Mouse (Mus musculus) adrenal gland, postnatal 0 days (tissue): ENCODE results near the gene Cebpzos. TPM values are rescaled to one million over a fixed set of nuclear protein-coding genes. Genes with fewer than 3 reads are reported as not detected.

Experiments used
- polyA plus RNA-seq: library from polyadenylated mRNA; unstranded; fragments of >200 nt; fragmentation: Nextera tagmentation; extraction: Ambion mirVana; gene quantifications from 2 replicates; pipeline ENCODE4 v1.2.1, GENCODE M21; 2015

Cebpzos gene
- 222 and 311 TPM in 2 replicates for polyA plus RNA-seq

DNA sequence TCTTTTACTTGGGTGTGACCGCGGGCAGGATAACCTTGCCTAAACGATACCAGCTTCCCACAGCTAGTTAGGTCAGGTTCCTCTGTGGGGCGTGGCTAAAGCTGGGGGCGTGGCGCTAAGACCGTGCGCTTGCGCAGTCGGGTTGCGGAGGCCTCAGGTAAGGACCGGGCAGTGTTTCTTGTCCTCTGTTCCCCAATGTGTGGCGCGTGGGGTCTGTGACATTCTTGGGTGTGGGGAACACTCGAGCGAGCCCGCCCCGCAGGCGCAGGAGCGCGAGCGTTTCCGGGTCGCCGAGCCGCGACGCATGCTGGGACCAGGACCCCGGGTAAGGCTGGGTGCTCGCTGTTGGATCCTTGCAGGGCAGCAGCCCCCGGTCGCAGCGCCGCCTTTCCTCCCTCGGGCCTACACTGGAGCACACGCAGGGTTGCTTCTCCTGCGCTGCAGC lies at the start of gene Cebpzos:
Gene Cebpzos (plus strand): TSS at position 132 of the 445 bp plus-strand sequence.

DNA sequence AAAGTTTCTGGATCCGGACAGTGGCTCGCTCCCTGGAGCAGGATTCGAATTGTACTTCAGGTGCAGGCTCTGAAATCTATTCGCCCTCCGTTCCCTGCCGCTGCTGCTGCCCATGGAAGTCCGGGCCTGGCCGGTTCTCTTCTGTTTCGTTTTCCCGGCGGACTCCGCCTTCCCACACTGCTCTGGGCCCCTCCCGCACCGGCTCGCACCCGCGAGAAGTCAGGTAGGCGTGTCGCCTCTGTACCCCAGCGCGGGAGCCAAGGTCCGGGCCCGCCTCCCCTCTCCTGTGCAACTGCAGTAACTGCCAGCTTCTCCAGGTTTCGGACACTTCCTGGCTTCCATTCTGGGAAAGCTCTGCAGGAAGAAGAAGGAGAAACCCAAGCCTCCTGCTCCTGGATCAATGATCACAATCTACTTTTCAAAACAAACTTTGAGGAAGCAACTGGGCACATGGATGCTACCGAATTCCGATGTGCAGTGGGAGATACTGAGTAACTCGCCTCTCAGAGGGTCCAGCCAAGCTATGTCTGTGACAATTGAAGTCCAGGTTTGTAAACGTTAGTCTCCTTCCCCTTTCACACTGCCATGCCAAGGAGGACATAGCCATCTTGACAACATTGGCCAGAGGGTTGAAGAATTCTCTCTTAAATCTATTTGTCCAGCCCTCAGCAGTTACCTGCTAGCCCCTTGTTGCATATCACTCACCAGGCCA lies 33.7 kb upstream of the Cebpzos start, which contains the start of gene Eif2ak2:
Gene Eif2ak2 (minus strand): TSS at position 173 of the 712 bp plus-strand sequence.

DNA sequence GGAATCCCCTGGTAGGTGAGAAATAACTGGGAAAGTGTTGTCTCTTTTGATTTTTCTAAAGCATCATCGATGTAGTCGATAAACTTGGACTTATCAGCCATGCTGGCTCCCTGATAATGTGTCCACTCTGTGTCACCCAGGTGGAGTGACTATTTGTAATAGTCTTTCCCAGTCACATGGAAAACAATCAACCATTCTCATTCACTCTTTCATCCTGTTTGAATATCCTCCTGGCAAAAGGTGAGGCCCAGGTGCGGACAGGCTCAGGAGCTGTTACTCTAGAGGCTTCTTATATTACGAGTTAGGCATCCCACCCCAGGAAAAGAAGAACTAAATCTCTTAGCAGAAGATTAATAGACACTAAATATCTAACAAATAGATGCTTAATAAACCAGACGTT lies 9.4 kb upstream of the Cebpzos start, which contains the start of gene Sult6b1:
Gene Sult6b1 (minus strand): TSS at position 101 of the 400 bp plus-strand sequence.

DNA sequence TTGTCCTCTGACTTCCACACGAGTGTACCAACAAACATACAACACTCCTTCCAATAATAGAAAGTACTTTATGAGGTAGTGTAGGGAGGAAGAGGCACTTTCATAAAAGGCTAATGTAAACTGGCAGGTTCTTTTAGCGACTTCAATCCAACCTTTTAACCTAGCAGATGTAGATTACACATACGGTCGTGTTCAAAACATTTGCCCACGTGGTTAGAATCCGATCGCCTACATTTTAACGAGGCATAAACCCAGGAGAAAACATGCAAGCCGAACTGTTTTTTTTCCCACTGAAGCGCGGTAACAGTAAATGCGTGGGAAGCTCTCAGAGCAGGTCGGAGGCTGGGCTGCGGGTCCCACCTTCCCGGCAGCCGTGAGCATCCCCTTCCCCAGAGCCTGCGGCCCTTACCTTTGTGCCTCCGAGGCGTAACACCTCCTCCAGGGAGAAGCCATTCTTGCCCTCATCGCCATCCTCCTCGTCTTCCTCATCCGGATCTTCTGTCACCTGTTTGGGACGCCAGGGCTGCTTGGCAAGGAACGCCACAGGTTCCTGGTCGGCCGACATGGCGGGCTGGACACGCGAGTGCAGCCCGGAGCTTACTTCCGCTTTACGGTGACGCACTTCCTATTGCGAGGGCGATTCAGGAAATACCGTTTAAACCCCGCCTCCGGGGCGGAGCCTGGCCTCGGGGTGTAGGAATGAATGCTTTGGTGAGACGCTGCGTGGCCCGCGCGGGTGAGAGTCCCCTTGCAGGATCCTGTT lies 20.3 kb downstream of the Cebpzos start, which contains the start of the genes Cebpz and Ndufaf7:
Gene Cebpz (minus strand): TSS at position 601 of the 763 bp plus-strand sequence.
Gene Ndufaf7 (plus strand): TSS at position 671 of the 763 bp plus-strand sequence.

Other genes with a start within 250 kb of the Cebpzos start
- gene Strn, start 179.3 kb upstream of the Cebpzos start, polyA plus RNA-seq = 2.9 and 3.3 TPM in 2 replicates
- 5.3 and 6.5 TPM in 2 replicates for gene Heatr5b, start 81.1 kb upstream of the Cebpzos start, polyA plus RNA-seq
- gene Gpatch11, start 80.9 kb upstream of the Cebpzos start, polyA plus RNA-seq = 39.6 and 48.8 TPM in 2 replicates
- gene Eif2ak2, start 33.9 kb upstream of the Cebpzos start, polyA plus RNA-seq = 13.3 and 20.6 TPM in 2 replicates
- gene Sult6b1, start 9.5 kb upstream of the Cebpzos start, polyA plus RNA-seq = 0.22 and 0.90 TPM in 2 replicates
- 43.0 and 58.4 TPM in 2 replicates for gene Cebpz, start 20.6 kb downstream of the Cebpzos start, polyA plus RNA-seq
- 34.8 and 48.2 TPM in 2 replicates for gene Ndufaf7, start 20.6 kb downstream of the Cebpzos start, polyA plus RNA-seq
- 14.5 and 17.2 TPM in 2 replicates for gene Prkd3, start 104.3 kb downstream of the Cebpzos start, polyA plus RNA-seq
- gene Qpct, start 135.4 kb downstream of the Cebpzos start, polyA plus RNA-seq = 26.8 and 30.7 TPM in 2 replicates